Mouse (Mus musculus): ENCODE results near the gene Cltc. TPM values are rescaled to one million over a fixed set of nuclear protein-coding genes. Genes with fewer than 3 reads are reported as not detected.
"Not testable (repeated sequence)": the region's sequence is repeated elsewhere in the genome, so short reads cannot be mapped to it uniquely, and the experiment has no call there.

Cltc gene
- polyA plus RNA-seq, 1 experiment = 97.4 TPM

GRCm38 (mm10) chr11:86738956-86739355, 18.4 kb downstream of the Cltc start:
- no peak for DNase-seq (ENCODE audit: low read depth)

DNA sequence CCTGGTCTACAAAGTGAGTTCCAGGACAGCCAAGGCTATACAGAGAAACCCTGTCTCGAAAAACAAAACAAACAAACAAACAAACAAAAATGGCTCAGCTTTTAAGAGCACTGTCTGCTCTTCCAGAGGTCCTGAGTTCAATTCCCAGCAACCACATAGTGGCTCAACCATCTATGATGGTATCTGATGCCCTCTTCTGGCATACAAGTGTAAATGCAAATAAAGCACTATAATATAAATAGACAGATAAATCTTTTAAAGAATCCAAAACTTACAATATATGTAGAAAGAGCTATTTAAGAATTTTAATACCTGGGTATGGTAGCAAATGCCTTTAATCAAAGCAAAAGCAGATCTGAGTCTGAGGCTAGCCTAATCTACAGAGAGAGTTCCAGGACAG, 19.1 kb downstream of the Cltc start:
- not testable (repeated sequence) for DNase-seq (ENCODE audit: low read depth)

DNA sequence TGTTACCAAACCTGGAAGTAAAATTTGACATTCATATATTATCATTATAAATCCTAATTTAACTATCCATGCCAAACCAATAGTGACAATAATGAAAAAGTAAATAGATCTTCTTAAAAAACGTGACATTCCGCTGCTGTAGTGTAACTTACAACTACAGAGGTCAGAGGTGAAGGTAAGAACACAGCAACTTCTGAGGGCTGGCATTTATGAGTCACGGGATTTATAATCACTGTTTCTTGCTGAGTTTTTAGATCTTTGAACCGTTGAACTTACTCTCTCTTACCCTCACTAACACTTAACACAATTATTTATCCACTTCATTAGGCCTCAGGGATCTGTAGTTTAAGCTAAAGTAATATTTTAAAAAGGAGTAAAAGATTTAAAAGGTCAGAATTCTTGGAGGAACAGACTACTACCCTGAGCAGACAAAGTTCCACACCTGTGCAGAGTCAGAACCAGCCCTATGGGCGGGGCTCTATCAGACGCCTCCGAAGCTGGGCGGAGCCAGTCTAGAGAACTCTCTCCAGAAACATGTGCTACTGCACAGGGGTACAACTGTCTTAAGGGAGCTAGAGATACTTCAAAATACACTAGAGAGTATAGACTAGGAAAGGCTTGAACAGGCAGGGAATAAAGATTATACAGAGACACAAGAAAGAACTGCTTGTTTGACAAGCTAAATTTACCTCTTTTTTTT, 19.9 kb downstream of the Cltc start:
- DNase-seq (ENCODE audit: low read depth) = no peak

DNA sequence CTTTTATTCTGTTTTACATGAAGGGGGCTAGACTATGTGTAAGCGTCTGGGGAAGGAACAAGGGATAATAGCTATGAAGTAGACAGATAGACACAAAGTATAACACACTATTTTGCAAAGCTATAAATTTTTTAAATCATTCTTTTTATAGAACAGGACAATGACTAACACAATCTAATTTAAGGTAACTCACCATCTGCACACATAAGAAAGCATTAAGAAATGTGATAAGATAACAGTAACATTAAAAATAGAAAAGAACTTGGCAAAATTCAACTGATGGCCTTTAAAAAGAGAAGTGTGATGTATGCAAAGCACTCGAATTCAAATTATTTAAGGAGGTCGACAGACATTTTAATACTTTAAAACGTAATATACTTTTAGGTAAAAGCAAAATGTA, 22.4 kb downstream of the Cltc start:
- no peak for DNase-seq (ENCODE audit: low read depth)

- no peak for DNase-seq (ENCODE audit: low read depth)
Observed at GRCm38 (mm10) chr11:86734241-86734939, 23.0 kb downstream of the Cltc start.

DNA sequence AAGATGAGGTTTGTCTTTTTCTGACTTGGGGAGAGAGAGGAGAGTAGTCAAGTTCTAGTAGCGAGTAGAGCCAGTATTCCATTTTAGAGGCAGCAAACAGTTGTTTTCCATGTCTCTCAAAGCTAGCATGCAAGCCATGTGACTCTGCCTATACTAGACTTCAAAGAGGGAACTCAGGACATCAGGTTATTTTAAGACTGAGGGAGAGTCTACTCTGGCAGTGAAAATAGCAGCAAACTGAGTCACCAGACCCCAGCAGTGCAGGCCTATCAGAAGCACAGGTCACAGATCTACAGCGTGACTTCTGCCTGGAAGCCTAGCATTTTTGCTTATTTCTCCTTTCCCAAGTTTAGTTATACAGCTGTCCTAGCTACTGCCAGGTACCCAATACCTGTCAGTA, 25.9 kb downstream of the Cltc start:
- no peak for DNase-seq (ENCODE audit: low read depth)

GRCm38 (mm10) chr11:86725607-86726006, 31.8 kb downstream of the Cltc start:
- no peak for DNase-seq (ENCODE audit: low read depth)

DNA sequence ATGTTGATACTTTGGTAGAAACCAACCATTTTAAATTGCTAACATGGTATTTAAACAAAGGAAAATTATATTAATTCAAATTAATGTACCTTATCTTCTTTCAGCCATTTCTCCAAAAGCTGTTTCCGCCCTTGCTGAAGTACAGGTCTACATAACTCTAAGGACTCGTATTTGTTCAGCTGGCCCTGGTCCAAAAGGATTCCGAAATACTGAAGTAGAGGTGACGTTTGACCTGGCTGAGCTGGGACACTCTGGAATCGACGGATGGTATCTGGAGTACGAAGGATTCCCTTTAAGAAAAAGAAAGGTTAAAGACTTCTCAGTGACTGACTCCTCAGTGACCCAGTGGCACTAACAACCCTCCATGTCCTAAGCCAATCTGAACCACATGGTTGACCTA, 32.4 kb downstream of the Cltc start:
- no peak for DNase-seq (ENCODE audit: low read depth)

- DNase-seq (ENCODE audit: low read depth) = no peak
Observed at GRCm38 (mm10) chr11:86724004-86724403, 33.4 kb downstream of the Cltc start.

DNA sequence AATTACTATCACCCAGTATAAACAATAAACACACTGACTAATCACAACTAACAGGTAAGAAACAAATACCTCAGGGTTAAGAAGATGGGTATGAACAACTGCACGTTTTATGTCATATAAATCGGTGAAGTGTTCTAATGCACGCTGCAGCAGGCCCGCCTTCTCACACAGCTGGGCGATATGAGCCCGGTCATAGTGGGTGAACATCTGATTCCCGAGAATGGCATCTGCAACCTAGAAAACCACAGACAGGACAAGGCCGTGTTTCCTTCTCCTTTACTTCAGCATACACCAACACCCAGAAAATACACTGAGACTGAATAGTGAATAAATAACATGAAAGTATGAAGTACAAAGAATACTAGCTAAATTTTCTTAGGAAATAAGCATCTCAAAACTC, 38.0 kb downstream of the Cltc start:
- no peak for DNase-seq (ENCODE audit: low read depth)

GRCm38 (mm10) chr11:86718369-86718768, 39.0 kb downstream of the Cltc start:
- no peak for DNase-seq (ENCODE audit: low read depth)

DNA sequence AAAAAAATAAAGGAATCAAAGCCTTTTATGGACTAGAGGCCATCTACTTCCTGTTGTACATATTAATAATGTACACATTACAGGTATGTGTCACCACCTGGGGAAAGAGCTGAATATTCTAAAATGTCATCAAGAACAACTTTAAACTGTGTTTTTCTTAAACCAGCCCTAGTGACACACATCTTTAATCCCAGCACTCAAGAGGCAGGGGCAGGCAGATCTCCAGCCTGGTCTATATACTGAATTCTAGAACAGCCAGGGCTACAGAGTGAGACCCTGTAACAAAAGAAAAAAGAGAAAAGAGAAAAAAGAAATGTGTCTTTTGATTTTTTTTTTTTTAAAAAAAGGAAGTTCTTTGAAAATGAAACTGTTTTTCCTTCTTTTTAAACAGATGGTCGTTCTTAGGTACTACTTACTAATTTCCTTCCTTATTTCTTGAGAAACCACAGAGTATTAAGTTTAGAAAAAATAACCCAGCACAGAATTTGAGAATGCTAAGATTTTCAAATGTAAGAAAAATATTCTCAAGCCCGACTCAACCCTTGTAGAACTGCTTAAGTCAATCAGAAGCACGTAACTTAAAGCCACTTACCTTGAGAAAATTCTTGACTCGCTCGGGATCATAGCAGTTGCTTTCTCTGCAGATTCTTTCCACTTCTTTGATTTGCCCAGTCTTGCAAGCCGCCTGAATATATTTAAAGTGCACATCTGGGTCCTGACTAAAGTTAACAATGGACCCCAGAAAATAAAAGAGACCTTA, 39.9 kb downstream of the Cltc start:
- no peak for DNase-seq (ENCODE audit: low read depth)

DNA sequence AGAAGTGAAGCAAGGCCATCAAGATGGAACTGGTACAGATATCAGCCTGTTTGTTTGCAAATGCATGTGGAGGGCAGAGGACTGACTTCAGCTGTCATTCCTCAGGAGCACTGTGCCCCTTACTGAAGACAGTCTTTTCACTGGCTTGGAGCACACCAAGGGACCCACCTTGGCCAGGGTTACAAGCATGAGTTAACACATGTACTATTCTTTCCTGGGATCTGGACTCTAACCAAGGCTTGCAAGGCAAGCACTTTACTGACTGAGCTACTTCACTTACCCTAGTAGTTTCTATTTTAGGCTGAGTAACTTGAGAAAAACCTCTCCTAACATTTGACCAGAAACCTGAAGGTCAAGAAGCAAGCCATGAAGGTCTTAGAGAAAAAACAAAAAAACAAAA, 42.8 kb downstream of the Cltc start:
- no peak for DNase-seq (ENCODE audit: low read depth)

- no peak for DNase-seq (ENCODE audit: low read depth)
Observed at GRCm38 (mm10) chr11:86701151-86701550, 56.2 kb downstream of the Cltc start.

- no peak for DNase-seq (ENCODE audit: low read depth)
Observed at GRCm38 (mm10) chr11:86695461-86695860, 61.9 kb downstream of the Cltc start.

DNA sequence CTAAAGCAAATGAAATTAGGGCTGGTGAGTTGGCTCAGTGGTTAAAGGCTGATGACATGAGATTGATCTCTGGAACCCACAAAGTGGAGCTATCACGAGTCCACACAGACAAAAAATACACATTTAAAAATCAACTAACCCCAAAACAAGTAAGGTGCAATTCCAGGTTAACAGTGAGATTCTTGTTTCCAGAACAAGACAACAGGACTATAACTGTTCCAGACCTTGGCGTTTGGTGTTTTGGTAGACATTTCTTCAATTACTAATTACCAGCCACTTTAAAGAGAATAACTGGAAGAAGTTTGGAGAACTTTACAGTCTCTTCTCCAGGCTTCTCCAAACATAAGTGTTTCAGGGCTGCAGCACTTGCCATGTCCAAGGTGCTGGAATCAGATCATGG, 64.8 kb downstream of the Cltc start:
- no peak for DNase-seq (ENCODE audit: low read depth)

GRCm38 (mm10) chr11:86691956-86692355, 65.4 kb downstream of the Cltc start:
- DNase-seq (ENCODE audit: low read depth) = no peak

DNA sequence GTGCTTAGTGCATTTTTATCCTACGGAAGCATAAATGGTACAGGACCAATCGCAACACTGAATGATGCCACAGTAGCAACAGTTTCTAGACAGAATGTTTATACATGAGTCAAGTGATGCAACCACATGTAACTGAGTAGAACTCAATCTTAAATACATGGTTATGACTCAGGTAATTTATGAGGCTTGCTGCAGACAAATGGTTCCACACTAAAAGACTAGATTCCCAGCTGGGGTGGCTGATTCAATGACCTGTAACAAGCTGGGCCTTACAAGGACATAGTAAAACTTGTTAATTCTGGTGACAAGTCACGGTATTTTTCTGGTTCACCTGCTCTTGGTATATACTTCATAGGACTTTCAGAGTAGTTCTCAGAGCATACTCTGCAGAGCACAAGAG, 65.9 kb downstream of the Cltc start:
- DNase-seq (ENCODE audit: low read depth) = no peak

DNA sequence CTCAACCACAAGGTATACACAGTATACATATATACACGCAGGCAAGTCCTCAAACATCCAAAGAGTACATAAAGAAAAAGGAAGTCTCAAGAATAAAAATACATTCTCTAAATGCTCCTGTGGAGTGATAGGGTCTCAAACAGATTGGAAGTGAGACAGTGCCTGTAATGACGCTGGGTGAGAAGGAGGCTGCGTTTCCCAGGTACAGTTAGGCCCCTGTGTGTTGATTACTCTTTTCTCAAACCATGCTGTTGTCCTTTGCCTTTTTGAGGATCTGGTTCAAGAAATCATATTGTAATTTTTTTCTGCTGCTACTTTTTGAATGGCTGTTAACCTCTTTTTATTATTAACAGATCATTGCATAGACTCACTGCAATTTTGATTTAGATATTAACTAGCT, 67.0 kb downstream of the Cltc start:
- no peak for DNase-seq (ENCODE audit: low read depth)

DNA sequence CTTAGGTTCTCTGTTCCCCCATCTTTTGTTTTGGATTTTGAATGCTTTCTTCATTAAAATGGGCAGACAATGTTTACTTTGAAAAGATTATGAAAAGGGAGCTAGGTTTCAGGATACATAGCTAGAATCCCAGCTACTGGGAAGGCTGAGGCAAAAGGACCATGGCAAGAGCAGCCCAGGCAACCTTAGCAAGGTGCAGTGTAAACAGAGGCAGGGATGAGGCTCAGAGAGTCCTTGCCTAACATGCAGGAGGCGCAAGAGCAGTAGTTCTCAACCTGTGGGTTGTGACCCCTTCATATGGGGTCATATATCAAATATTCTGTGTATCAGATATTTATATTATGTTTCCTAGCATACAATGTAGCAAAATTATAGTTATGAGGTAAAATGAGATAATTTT, 72.0 kb downstream of the Cltc start:
- DNase-seq (ENCODE audit: low read depth) = no peak

GRCm38 (mm10) chr11:86684126-86685012, 73.0 kb downstream of the Cltc start:
- no peak for DNase-seq (ENCODE audit: low read depth)

Measured in gonadal fat pad, adult 2 months (tissue).